Mouse (Mus musculus) cerebellum, adult (tissue): ENCODE results near the gene Fbxo46.

ENCODE experiments used
- ATAC-seq: cut with Nextera tagmentation; 2 replicates; pipeline ENCODE4 v1.9.2; 2017; ENCODE audit warnings: mild to moderate bottlenecking, moderate library complexity, mixed read lengths; ENCODE audit not compliant: insufficient number of reproducible peaks, low FRiP score, low TSS enrichment

The Fbxo46 gene

DNA sequence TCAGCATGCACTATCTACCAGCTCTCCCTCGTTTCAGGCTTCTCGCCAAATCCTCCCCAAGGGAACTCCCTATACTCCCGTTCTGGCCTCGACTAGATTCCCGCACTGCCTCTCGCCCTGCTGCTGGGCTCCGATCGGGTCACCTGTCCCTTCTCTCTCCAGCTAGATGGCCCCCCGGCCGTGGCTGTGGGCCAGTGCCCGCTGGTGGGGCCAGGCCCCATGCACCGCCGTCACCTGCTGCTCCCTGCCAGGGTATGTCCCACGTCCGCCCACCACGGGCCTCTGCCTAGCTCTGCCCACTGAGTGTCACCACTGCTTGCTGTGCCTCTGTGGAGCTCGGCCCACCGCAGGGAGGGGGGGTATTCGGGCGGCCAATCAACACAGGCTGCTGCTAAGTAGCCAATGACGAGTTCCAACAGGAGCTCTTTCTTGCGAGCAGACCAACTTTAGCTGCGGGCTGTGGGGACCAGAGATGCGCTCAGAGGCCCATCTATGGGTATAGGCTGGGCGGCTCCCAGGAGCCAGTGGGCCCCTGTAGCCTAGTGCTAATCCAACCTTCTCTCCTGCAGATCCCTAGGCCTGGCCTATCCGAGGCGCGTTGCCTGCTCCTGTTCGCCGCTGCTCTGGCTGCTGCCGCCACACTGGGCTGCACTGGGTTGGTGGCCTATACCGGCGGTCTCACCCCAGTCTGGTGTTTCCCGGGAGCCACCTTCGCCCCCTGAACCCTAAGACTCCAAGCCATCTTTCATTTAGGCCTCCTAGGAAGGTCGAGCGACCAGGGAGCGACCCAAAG lies 27.1 kb upstream of the Fbxo46 start:
- no peak for ATAC-seq

- 0 out of 2 replicates have a peak, but pooled peaks have one; percentile 49 for ATAC-seq
Observed at GRCm38 (mm10) chr7:19093174-19093521, 26.5 kb upstream of the Fbxo46 start.

DNA sequence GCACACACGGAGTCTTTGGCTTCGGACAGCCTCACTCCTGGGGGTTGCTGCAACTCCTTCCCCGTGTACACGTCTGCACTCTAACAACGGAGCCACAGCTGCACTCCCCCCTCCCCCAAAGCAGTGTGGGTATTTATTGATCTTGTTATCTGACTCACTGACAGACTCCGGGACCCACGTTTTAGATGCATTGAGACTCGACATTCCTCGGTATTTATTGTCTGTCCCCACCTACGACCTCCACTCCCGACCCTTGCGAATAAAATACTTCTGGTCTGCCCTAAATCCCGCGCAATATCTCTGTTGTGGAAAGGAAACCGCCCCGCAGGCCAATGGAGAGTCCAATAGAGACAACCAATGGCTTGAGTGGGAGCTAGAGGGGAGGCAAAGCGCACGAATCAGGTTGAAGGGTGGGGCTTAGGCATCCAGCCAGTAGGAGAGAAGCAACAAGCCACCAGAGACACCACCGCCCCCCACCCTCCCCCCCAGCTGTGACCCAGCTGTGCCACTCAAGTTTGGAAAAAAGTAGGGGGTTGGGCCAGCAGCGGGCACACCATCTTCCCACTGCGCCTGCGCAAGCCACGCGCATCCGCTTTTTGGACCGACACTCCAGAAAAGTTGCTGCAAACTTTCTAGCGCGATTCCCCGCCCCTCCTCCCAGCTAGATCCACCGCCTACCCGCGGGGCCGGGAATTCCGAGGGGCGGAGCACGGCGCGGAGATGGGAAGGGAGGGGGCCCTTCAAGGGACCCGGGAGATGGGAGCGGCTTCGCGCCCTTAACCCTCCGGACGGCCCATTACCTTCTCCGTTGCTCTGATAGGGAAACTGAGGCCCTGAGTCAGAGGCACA lies 25.9 kb upstream of the Fbxo46 start:
- ATAC-seq = no peak

DNA sequence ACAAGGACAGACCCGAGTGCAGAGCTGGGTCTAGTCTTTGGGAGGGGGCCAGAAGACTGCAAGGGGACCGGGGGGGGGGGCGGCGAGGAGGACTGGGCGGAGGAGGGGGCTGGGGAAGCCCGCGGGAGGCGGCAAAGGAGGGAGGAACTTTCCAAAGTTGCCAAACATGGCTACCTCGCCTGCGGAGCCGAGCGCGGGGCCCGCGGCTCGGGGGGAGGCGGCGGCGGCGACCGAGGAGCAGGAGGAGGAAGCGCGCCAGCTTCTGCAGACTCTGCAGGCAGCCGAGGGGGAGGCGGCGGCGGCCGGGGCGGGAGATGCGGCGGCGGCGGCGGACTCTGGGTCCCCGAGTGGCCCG lies 25.2 kb upstream of the Fbxo46 start, which contains the start of gene Six5:
Six5 (plus strand) TSS at position 124 of the 355 bp plus-strand sequence.
- no peak for ATAC-seq

GRCm38 (mm10) chr7:19094826-19095750 lies 24.6 kb upstream of the Fbxo46 start:
- ATAC-seq = no peak

GRCm38 (mm10) chr7:19095751-19096110 lies 23.9 kb upstream of the Fbxo46 start:
- ATAC-seq = no peak

- ATAC-seq = no peak
Observed at GRCm38 (mm10) chr7:19096421-19096976, 23.2 kb upstream of the Fbxo46 start.

DNA sequence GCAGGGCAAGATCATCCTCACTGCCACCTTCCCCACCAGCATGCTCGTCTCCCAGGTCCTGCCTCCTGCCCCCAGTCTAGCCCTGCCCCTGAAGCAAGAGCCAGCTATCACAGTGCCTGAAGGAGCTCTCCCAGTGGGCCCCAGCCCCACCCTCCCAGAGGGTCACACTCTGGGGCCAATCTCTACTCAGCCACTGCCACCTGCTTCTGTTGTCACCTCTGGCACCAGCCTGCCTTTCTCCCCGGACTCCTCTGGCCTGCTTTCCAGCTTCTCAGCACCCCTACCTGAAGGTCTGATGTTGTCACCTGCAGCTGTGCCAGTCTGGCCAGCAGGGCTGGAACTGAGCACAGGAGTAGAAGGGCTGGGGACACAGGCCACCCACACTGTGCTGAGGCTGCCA lies 22.4 kb upstream of the Fbxo46 start:
- no peak for ATAC-seq

- no peak for ATAC-seq
Observed at GRCm38 (mm10) chr7:19097863-19098262, 21.8 kb upstream of the Fbxo46 start.

DNA sequence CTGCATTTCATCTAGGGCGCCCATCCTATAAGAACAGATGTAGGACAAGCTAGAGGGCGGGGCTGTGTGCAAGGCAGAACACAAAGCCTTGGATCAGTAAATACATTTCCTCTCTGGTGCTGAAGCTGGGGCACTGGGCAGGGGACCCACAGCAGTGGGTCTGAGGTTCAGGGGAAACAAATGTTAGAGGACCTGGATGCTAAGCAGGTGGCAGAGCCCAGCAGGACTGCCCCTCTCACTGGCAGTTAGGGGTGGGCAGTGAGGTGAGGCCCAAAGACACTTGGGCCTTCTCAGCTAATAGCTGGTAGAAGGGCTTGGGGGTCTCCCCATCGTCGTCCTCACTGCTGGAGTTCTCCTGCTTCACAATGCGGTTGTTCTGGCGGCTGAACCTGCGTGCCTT lies 20.8 kb upstream of the Fbxo46 start:
- ATAC-seq = no peak

DNA sequence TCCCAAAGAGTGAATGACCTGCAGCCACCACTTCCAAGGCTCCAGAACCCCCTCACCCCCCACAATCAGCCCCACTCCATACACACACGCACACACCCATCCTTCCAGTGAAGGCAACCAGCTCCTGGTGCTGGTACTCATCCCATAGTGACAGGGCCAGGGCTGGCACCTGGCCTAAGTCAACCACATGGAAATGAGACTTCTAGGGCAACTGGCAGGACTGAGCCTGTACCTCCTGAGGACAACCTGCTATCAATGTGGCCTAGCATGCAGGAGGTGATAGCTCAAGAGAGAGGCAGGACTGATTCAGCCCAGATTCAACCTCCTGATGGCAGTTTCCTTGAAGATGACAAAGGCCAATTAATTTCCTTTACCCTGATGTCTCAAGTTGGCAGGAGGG lies 19.4 kb upstream of the Fbxo46 start:
- ATAC-seq = no peak

DNA sequence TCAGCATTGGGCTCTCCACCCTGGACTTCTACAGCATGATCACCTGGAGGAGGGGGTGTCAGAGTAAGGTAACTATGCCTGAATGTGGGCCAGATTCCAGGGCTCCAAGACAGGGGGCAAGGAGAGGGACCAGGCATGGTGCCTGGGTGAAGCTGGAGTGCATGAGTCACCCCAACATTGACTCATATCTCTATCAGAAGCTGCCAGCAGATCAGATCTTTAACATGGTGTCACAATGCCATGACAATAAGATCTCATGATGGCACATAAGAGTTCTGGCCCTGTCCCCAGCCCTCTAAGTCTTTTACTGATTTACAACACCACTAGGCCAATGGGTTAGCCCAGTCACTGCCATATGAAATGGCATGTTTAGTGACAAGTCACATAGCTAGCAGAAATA lies 15.9 kb upstream of the Fbxo46 start:
- ATAC-seq = no peak

DNA sequence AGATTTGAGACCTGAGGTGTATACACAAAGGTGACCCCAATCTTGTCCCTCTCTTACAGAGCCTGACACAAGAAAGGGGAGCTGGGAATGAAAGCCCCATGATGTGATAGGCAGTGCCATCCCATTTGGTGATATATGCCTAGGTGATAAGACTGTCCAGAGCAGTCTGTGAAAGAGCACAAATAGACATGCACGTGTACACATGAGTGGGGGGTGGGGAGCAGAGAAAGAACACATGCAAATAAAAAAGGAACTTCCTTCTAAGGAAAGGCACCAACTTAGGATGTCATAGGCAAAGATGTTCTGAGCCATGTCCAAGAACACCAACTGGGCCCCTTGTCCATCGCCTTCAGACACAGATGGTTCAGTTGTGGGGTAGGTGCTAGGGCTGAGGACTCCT lies 15.2 kb upstream of the Fbxo46 start:
- no peak for ATAC-seq

DNA sequence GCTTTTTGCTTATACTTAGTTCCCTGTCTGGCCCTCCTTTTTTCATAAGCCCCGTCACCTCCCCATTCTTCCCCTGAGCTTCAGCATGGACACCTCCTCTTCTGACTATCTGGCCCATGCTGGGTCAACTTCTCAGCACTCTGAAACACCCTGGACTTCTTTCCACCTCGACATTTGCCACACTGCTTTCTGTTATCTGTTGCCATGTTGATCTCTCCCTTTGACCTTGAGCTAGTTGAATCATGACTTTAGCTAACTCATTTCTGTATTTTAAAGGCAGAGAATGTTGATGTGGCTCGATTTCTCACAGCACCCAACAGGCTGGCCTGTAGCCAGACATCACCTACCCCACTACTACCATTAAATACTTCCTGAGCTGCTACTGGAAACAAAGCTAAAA lies 12.2 kb upstream of the Fbxo46 start:
- ATAC-seq = no peak

DNA sequence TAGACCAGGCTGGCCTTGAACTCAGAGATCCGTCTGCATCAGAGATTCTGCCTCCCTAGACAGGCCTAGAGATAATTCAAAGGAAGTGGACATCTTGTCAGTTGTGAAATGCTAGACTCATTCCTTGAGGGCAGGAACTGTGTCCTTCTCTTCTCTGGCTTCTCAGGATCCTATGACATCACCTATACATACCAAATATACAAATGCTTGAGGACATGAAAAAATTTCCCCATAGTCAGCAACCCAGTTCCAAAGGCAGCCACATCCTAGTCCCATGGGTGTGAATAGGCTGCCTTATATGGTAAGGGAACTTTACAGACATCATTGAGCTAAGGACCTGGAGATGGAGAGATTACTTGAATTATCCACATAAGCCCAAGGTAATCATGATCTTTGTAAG lies 10.1 kb upstream of the Fbxo46 start:
- ATAC-seq = no peak

GRCm38 (mm10) chr7:19118028-19118771 lies 1.5 kb upstream of the Fbxo46 start, which contains the start of gene Gm4969:
Gm4969 (minus strand) TSS chr7:19118368.
- ATAC-seq = peak; percentile 40; the same call in 1 of the 2 replicates

- ATAC-seq = no peak
Observed at GRCm38 (mm10) chr7:19119083-19119482, 576 bp upstream of the Fbxo46 start.

GRCm38 (mm10) chr7:19121686-19122085 lies 2.0 kb downstream of the Fbxo46 start:
- ATAC-seq = no peak

DNA sequence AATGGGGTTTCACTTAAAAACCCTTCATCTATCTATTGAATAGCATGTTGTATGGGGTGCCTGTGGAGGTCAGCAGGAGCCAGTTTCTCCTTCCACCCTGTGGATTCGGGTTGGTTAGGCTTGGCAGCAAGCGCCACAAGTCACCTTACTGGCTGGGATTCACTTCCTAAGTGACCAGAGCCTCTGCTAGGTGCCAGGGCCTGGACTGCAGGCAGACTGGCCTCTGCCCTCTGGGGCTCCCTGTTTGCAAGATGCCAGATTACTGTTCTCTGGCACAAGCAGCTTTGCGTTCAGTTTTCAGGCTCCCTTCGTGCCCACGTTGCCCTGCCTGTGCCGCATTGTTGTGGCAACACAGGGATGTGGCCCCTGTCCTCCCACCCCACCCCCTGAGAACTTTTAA lies 5.1 kb downstream of the Fbxo46 start:
- ATAC-seq = no peak

DNA sequence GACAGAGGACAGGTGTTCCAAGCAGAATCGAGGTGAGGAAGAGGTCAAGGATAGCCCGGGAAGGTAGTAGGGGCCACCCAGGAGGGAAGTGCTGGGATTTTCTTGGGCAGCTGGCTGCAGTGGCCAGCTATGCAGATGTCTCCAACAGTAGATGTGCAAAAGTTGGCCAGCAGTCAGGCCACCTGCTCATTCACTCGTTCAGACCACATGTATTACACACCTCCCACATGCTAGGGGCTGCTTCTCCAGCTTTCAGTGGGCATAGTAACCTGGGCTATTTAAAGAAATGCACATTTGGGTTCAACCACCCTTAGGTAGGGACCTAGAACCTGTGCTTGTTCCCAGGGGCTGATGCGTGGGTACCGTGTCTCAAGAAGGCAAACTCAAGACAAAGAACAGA lies 8.1 kb downstream of the Fbxo46 start:
- no peak for ATAC-seq
